Mouse (Mus musculus) cerebellum, adult 2 months (tissue): ENCODE data around the gene Taar7d. TPM values are rescaled to one million over a fixed set of nuclear protein-coding genes. Genes with fewer than 3 reads are reported as not detected.

ENCODE experiments used
- polyA plus RNA-seq: library from polyadenylated mRNA; depleted of rRNA; stranded (reverse); fragments of >200 nt; gene quantifications from 2 replicates; pipeline ENCODE4 v1.2.3, GENCODE M21; 2012; rRNA removed

Taar7d gene
- polyA plus RNA-seq, 1 experiment = not detected

Other genes starting within 250 kb of the Taar7d start
- 979 and 1,058 TPM in 2 replicates for gene Rps12, start 239.9 kb upstream of the Taar7d start, polyA plus RNA-seq
- 17.6 and 18.1 TPM in 2 replicates for gene Slc18b1, start 230.2 kb upstream of the Taar7d start, polyA plus RNA-seq
- gene Vnn3, start 175.8 kb upstream of the Taar7d start, polyA plus RNA-seq = 0.05 TPM in 1 of 2 replicates, not detected in the other
- gene Vnn1, start 132.5 kb upstream of the Taar7d start, polyA plus RNA-seq = 0.05 and 0.11 TPM in 2 replicates
- not detected in 2 replicates for gene Taar1, start 106.9 kb upstream of the Taar7d start, polyA plus RNA-seq
- not detected in 2 replicates for gene Taar2, start 88.7 kb upstream of the Taar7d start, polyA plus RNA-seq
- gene Taar3, start 77.7 kb upstream of the Taar7d start, polyA plus RNA-seq = not detected in 2 replicates
- not detected in 2 replicates for gene Taar4, start 66.7 kb upstream of the Taar7d start, polyA plus RNA-seq
- not detected in 2 replicates for gene Taar5, start 56.5 kb upstream of the Taar7d start, polyA plus RNA-seq
- not detected in 2 replicates for gene Taar6, start 41.6 kb upstream of the Taar7d start, polyA plus RNA-seq
- gene Taar7a, start 33.7 kb upstream of the Taar7d start, polyA plus RNA-seq = not detected in 2 replicates
- gene Taar7b, start 27.3 kb upstream of the Taar7d start, polyA plus RNA-seq = not detected in 2 replicates
- not detected in 2 replicates for gene Taar7e, start 10.4 kb downstream of the Taar7d start, polyA plus RNA-seq
- not detected in 2 replicates for gene Taar7f, start 22.3 kb downstream of the Taar7d start, polyA plus RNA-seq
- not detected in 2 replicates for gene Taar8a, start 49.3 kb downstream of the Taar7d start, polyA plus RNA-seq
- not detected in 2 replicates for gene Taar8b, start 65.1 kb downstream of the Taar7d start, polyA plus RNA-seq
- gene Taar8c, start 74.7 kb downstream of the Taar7d start, polyA plus RNA-seq = not detected in 2 replicates
- gene Taar9, start 82.3 kb downstream of the Taar7d start, polyA plus RNA-seq = not detected in 2 replicates
- gene Stx7, start 122.1 kb downstream of the Taar7d start, polyA plus RNA-seq = 146 and 147 TPM in 2 replicates
- gene Moxd1, start 196.3 kb downstream of the Taar7d start, polyA plus RNA-seq = 1.7 and 3.5 TPM in 2 replicates